Mouse (Mus musculus) adrenal gland, postnatal 4 days (tissue): ENCODE results near the gene Pan3. TPM values are rescaled to one million over a fixed set of nuclear protein-coding genes. Genes with fewer than 3 reads are reported as not detected.
"Not testable (repeated sequence)": the region's sequence is repeated elsewhere in the genome, so short reads cannot be mapped to it uniquely, and the experiment has no call there.

ENCODE experiments used
- DNase-seq, 2 experiments: peaks; one replicate each; pipeline ENCODE4 v3.0.0; 2021 to 2022; ENCODE audit warnings: low spot score in 2 of 2, mixed read lengths in 2 of 2
- total RNA-seq, 2 experiments: library from RNA; stranded (reverse); gene quantifications; 2 replicates each; pipeline ENCODE4 v1.2.3; 2021

Pan3 gene
- total RNA-seq, 2 experiments from 2014 or later, result 149 to 151 TPM

DNA sequence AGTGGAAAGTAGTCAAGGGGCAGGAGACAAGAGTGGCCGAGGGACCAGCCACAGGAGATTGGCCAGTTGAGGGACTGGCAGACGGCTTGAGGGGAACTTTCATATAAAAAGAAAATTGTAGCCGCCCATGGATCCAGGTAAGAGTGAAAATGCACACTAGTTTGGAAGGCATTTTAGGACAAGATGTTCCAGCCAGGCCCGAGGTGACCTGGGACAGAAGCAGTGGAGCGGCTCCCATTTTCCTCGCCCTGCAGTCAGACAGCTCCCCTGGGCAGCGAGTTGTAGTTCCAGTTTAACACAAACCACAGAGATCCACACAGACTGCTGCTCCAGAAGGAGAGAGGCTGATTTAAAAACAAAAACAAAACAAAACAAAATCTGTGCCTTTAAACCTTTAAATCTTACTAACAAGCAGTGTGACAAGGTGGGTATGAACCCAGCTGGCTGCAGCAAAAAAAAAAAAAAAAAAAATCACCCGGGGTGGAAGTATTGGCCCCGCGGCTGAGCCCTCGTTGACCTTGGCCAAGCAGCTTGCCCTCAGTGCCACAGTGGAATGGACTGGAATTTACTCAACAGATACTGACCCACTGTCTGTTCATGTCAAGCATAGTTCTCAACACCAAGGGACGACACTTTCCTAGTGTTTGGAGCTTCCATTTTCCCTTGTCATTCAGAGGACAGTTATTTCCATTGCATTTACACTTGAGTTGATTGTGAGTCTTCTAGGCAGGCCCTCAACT, 119.2 kb downstream of the Pan3 start:
- DNase-seq, result no peak

DNA sequence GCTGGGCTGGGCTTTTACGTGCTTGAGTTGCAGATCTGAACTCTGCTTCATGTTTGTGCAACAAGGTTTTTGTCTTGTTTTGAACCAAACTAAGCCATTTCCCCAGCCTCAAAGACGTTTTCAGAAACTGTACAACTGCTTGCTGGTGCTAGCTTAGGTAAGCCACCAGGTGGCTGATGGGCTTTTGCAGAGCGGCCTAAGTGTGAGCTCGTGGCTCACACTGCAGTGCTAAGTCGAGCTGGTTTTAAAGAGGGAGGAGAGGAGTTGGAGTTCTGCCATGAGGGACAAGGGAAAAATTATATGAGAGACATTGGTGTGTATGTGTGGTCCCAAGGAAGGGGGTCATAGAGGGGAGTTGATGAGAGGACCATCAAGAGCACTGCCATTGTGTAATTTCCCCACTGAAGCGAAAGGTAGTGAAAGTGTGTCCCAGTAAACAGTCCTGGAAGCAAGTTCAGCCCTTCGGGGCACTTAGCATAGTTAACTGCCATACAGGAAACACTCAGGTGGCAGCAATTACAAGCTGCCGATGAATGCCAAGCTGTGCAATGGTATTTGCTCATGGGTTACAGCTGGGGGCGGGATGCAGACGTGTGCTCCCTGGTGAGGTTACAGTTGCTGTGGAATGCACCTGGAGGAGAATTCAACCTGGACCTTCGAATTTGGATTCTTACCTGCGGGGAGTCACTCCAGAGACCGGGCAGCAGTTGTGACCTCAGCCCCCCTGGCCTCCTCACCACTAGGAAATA, 122.1 kb downstream of the Pan3 start:
- DNase-seq, result no peak

DNA sequence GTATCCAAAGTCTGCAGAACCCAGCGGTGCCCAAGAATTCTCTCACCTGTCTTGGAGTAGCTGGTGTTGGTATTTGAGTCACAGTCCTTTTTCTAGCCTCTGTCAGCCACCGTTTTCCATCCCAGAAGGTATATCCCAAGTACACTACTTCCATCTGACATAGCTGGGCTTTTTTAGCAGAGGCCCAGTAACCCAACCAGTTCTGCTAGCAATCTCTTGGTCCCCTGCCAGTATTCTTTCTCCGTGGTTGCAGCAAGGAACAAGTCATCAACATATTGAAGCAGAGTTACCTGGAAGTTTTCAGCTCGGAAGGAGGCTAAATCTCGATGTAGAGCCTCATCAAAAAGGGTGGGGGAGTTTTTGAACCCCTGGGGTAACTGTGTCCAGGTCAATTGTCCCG, 127.7 kb downstream of the Pan3 start:
- DNase-seq, result not testable (repeated sequence)

DNA sequence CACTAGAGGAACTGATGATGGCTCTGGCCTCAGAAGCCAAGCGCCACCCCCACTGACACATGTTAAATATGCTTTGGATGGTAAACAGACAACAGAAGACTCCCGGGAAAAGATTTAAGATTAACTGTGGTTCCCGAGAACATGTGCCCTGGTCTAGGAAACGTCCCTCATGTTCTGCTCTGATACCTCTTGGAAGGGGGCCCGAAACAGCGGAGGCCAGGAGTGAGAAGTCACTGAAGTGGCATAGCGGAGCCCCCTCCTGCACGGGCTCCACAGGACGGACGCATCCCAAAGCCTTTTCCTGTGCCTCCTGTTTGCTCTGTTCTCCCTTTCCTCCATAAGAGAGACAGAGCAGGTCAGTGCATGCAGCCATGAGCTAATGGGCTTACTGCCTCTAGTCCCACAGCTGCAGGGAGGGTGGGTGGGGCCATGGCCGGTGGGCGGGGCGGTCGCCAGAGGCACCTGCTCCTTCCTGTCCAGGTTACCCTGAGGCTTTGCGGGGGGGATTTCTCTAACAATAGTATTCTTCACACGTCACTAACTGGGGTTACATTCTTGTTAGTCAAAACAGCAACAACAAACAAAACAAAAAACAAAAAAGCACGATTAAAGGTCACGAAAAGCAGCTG, 133.7 kb downstream of the Pan3 start:
- DNase-seq, result no peak

DNA sequence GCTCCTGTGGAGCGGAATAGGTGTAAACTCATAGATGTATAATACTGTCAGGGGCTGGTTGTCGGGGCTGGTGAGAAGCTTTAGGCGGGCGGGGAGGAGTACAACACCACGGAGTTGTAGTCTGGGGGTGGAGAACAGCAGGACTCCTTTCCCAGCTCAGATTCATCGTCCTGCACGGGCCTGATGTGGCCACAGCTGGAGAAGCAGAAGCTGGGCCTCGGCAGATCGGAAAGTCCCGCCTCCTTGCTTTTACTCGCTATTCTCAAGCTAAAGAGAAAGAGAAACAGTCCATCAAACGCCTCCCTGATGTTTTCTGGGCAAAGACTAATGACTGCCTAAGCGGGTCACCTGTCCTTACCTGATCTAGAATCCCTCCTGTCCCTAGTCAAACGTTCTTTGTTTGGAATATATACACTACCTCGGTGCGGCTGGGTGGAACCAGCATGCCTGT, 134.2 kb downstream of the Pan3 start:
- DNase-seq, result no peak

GRCm38 (mm10) chr5:147565444-147565843, 135.5 kb downstream of the Pan3 start:
- DNase-seq, result no peak

DNA sequence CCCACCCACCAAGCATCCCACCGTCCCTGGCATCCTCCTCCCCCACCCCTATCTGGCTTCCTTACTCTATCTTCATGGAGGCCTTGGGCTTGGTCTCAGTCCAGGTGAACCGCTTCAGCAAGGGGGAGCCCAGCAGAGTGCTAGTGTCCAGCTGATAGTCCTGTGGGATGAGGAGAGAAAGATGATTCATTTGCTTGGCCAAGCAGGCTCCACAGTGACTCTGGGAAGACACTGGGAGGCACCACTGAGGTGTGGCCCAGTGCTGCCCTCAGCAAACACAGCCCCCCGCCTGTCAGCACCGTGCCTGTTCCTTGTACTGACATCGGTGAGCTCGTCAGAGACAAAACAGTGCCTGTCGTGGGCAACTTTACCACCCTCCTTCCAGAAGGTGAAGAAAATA, 136.4 kb downstream of the Pan3 start:
- no peak for DNase-seq

DNA sequence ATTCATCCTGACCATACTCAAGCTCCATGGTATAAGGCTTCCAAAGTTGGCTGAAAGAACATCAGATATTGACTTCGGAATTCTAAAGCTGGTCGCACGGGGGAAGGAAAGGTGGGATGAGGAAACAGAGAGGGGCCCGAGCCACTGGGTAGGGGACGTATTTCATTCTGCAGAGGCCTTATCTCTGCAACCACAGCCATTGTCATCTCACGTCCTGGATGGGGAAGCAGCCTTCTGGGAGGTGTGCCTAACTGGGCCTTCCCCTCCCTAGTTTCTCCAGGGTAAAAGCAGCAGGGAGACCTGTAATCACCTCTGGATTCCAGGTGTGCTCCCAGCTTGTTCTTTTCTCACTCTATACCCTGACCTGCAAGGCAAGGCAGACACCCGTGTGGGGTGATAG, 142.7 kb downstream of the Pan3 start:
- no peak for DNase-seq

- no peak for DNase-seq
These were observed 143.6 kb downstream of the Pan3 start for GRCm38 (mm10) chr5:147573555-147573954.

DNA sequence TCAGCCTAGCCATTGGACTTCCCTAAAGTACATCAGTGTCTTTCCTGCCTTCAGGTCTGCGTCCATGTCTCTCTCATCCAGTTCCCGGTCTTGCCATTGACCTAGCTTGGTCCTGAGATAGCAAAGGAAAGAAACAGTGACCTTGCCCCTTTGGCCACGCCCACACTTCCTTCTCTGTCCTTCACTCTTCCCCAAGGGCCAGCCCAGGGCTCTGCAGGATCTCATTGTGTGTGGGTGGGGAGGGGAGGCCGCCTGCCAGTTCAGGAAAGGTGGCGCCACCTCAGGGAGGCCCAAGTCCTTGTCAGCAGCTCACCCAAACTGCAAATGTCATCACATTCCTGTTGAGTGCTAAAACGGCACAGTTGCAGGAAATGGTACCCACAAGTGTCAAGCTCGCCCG, 144.6 kb downstream of the Pan3 start:
- DNase-seq, result peak in 1 of 2 experiments; percentile 15

DNA sequence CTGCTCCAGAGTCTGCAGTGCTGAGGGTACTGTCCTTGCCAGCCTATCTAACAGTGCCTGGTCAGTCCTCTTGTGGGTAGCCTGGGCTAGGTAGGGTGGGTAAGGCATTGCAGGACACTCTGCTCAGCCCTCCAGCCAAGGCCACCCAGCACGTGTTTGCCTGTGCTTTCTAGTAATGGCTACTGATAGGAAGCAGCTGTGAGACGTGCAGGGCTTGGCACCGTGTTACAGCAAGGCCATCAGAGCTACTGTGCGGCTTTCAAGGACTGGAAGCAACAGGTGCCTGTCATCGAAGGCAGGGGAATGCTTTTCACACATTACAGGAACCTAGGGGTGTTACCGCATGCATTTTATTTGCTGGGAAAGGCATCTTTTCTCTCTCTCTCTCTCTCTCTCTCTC, 147.0 kb downstream of the Pan3 start:
- DNase-seq, result no peak

DNA sequence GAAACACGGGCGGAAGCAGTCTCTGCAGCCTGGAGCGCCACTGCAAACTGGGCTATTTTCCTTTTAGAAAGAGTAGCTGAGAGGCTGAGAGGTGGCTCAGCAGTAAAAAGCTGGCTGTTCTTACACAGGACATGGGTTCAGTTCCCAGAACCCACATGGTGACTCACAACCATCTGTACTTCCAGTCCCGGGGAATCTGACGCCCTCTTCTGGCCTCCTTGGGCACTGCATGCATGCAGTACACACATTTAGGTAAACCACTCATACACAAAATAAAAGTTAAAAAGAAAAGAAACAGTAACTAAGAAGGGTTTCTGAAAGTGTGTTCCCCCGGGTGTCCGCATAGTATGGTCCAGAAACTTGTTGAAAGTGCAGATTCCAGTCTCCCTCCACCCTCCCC, 149.2 kb downstream of the Pan3 start:
- no peak for DNase-seq

- no peak for DNase-seq
These were observed 149.7 kb downstream of the Pan3 start for GRCm38 (mm10) chr5:147579691-147580090.

DNA sequence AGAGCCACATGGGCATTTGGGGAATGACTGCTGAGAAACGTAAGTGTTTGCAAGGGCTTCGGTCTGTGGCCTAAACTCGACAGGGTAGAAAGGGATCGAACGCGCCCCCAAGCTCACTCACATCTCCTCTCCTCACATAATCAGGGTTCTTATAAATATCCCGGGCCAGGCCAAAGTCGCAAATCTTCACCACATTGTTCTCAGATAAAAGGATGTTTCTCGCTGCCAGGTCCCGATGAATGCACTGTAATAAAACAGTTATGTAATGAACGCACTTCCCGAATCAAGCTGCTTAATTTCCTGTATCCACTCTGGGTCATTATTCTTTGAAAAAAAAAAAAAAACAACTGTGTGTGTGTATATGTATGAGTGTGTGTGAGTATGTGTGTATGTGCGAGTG, 150.2 kb downstream of the Pan3 start:
- no peak for DNase-seq

- peak; percentile 38 to 68 for DNase-seq
These were observed 153.8 kb downstream of the Pan3 start for GRCm38 (mm10) chr5:147583702-147584298.

- DNase-seq, result no peak
These were observed 154.7 kb downstream of the Pan3 start for GRCm38 (mm10) chr5:147584648-147585047.

DNA sequence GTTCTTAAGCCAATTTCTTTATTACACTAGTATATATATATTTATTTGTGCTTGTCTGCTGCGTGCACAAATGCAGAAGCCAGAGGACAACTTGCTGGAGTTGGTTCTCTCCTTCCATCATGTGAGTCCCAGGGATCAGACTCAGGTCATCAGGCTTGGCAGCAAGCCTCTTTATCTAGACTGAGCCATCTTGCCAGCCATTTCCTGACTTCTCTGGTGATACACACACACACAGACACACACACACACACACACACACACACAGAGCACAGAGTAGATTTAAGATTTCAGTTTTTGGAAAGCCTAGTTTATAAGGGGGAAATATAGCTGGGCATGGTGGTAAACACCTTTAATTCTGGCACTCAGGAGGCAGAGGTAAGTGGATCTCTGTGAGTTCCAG, 155.1 kb downstream of the Pan3 start:
- no peak for DNase-seq

- DNase-seq, result no peak
These were observed 159.9 kb downstream of the Pan3 start for GRCm38 (mm10) chr5:147589814-147590213.

DNA sequence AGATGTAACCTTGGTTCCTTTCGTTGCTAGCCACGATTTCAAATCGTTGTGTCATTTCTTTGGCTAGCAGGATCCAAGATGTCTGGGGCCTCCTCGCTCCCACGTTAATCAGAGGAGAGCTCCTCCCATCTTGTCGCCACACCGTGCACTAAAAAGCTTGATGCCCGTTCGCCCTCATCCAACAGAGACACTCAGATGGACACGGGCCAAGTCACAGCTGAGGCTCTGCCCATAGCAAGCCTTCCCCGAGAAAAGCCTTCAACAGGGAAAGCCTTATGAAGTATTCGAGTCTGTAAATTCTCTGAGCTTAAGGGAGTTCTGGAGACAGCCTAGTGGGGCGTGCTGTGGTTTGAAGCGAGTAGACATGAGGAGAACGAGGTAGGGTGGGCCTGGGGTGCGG, 167.9 kb downstream of the Pan3 start:
- no peak for DNase-seq
